Mouse (Mus musculus): ENCODE data around the gene 1700067K01Rik. TPM values are rescaled to one million over a fixed set of nuclear protein-coding genes. Genes with fewer than 3 reads are reported as not detected.

Gene 1700067K01Rik
- polyA plus RNA-seq, 1 experiment, result 0.29 TPM

GRCm38 (mm10) chr8:84012499-84013165 is 11.3 kb downstream of the 1700067K01Rik start:
- Histone ChIP-seq H3K36me3 (ENCODE audit: control insufficient read depth, insufficient read depth) (no peaks in the 10 kb centered on the region), H3K4me3 (no peak overlapping the region), H3K27me3 (ENCODE audit: control insufficient read depth, insufficient read depth, insufficient read length) (peaks cover 8% of the 10 kb centered on the region), H3ac (ENCODE audit: control insufficient read depth, insufficient read length) (no peak overlapping the region), H3K79me2 (ENCODE audit: control insufficient read depth, insufficient read depth) (no peaks in the 10 kb centered on the region), H3K4me2 (ENCODE audit: low read depth) (no peak overlapping the region)
- TF ChIP-seq REST (IDR thresholded peaks at IDR 0.05; ENCODE audit: insufficient read depth, insufficient read length) (no peak), TCF12 (IDR thresholded peaks at IDR 0.05; ENCODE audit: insufficient read depth, poor library complexity, severe bottlenecking) (no peak), CEBPB (IDR thresholded peaks at IDR 0.05; ENCODE audit: insufficient read depth, poor library complexity, severe bottlenecking) (no peak), MYOG (IDR thresholded peaks at IDR 0.05; ENCODE audit: control insufficient read depth in 1 of 3, insufficient read depth in 1 of 3, insufficient read length in 2 of 3, low read depth in 2 of 3) (no peak), POLR2A (IDR thresholded peaks at IDR 0.05; ENCODE audit: insufficient read length, low read depth) (no peak)

- Histone ChIP-seq H3K79me2 (ENCODE audit: control insufficient read depth, insufficient read depth) (no peaks in the 10 kb centered on the region), H3K27me3 (ENCODE audit: control insufficient read depth, insufficient read depth, insufficient read length) (peaks cover 8% of the 10 kb centered on the region), H3ac (ENCODE audit: control insufficient read depth, insufficient read length) (no peak overlapping the region), H3K36me3 (ENCODE audit: control insufficient read depth, insufficient read depth) (no peaks in the 10 kb centered on the region), H3K4me3 (no peak overlapping the region), H3K4me2 (ENCODE audit: low read depth) (no peak overlapping the region)
- TF ChIP-seq SRF (IDR thresholded peaks at IDR 0.05; ENCODE audit: control insufficient read depth, insufficient read length, low read depth) (no peak), MYOG (IDR thresholded peaks at IDR 0.05; ENCODE audit: control insufficient read depth in 1 of 3, insufficient read depth in 1 of 3, insufficient read length in 2 of 3, low read depth in 2 of 3) (no peak), POLR2AphosphoS2 (IDR thresholded peaks at IDR 0.05; ENCODE audit: insufficient read length, low read depth) (no peak), TCF3 (IDR thresholded peaks at IDR 0.05; ENCODE audit: insufficient read length, low read depth) (no peak), REST (IDR thresholded peaks at IDR 0.05; ENCODE audit: insufficient read depth, insufficient read length) (no peak), CEBPB (IDR thresholded peaks at IDR 0.05; ENCODE audit: insufficient read depth, poor library complexity, severe bottlenecking) (no peak), USF1 (IDR thresholded peaks at IDR 0.05; ENCODE audit: low read depth) (no peak), TCF12 (IDR thresholded peaks at IDR 0.05; ENCODE audit: insufficient read depth, poor library complexity, severe bottlenecking) (no peak), POLR2A (IDR thresholded peaks at IDR 0.05; ENCODE audit: insufficient read length, low read depth) (no peak), MYOD1 (IDR thresholded peaks at IDR 0.05; ENCODE audit: control insufficient read depth in 1 of 3, insufficient read length in 2 of 3, low read depth in 2 of 3) (no peak), E2F4 (IDR thresholded peaks at IDR 0.05; ENCODE audit: insufficient read depth) (no peak), MAX (IDR thresholded peaks at IDR 0.05; ENCODE audit: low read depth) (no peak)
These were observed 14.5 kb downstream of the 1700067K01Rik start for GRCm38 (mm10) chr8:84015833-84016232.

GRCm38 (mm10) chr8:84019738-84020137 is 18.4 kb downstream of the 1700067K01Rik start:
- Histone ChIP-seq H3K4me3 (no peak overlapping the region), H3K4me2 (ENCODE audit: low read depth) (no peak overlapping the region), H3K36me3 (ENCODE audit: control insufficient read depth, insufficient read depth) (no peaks in the 10 kb centered on the region), H3ac (ENCODE audit: control insufficient read depth, insufficient read length) (no peak overlapping the region), H3K79me2 (ENCODE audit: control insufficient read depth, insufficient read depth) (no peaks in the 10 kb centered on the region), H3K27me3 (ENCODE audit: control insufficient read depth, insufficient read depth, insufficient read length) (no peaks in the 10 kb centered on the region)
- TF ChIP-seq E2F4 (IDR thresholded peaks at IDR 0.05; ENCODE audit: insufficient read depth) (no peak), MYOD1 (IDR thresholded peaks at IDR 0.05; ENCODE audit: control insufficient read depth in 1 of 3, insufficient read length in 2 of 3, low read depth in 2 of 3) (peak in 2 of 3 experiments; percentile 14 to 32)

GRCm38 (mm10) chr8:84021096-84021495 is 19.8 kb downstream of the 1700067K01Rik start, which contains the start of gene Palm3:
Palm3 (plus strand) TSS chr8:84021471.
- H3K27me3 ChIP-seq (ENCODE audit: control insufficient read depth, insufficient read depth, insufficient read length), result no peaks in the 10 kb centered on the region
- no peak within 1 kb of the TSS for H3K4me3 ChIP-seq
- no peak within 1 kb of the TSS for H3ac ChIP-seq (ENCODE audit: control insufficient read depth, insufficient read length)
- H3K36me3 ChIP-seq (ENCODE audit: control insufficient read depth, insufficient read depth), result no peaks in the 10 kb centered on the region
- peak within 1 kb of the TSS; percentile 65 for H3K4me2 ChIP-seq (ENCODE audit: low read depth)
- no peaks in the 10 kb centered on the region for H3K79me2 ChIP-seq (ENCODE audit: control insufficient read depth, insufficient read depth)
- TF ChIP-seq REST (IDR thresholded peaks at IDR 0.05; ENCODE audit: insufficient read depth, insufficient read length), result no peak
- TF ChIP-seq POLR2A (IDR thresholded peaks at IDR 0.05; ENCODE audit: insufficient read length, low read depth), result no peak
- peak in 1 of 3 experiments; percentile 2 for TF ChIP-seq MYOD1 (IDR thresholded peaks at IDR 0.05; ENCODE audit: control insufficient read depth in 1 of 3, insufficient read length in 2 of 3, low read depth in 2 of 3)
- TF ChIP-seq TCF3 (IDR thresholded peaks at IDR 0.05; ENCODE audit: insufficient read length, low read depth), result no peak
- peak in 1 of 3 experiments; percentile 41 for TF ChIP-seq MYOG (IDR thresholded peaks at IDR 0.05; ENCODE audit: control insufficient read depth in 1 of 3, insufficient read depth in 1 of 3, insufficient read length in 2 of 3, low read depth in 2 of 3)

- no peaks in the 10 kb centered on the region for H3K36me3 ChIP-seq (ENCODE audit: control insufficient read depth, insufficient read depth)
- TF ChIP-seq REST (IDR thresholded peaks at IDR 0.05; ENCODE audit: insufficient read depth, insufficient read length) (no peak), MYOG (IDR thresholded peaks at IDR 0.05; ENCODE audit: control insufficient read depth in 1 of 3, insufficient read depth in 1 of 3, insufficient read length in 2 of 3, low read depth in 2 of 3) (peak in 1 of 3 experiments; percentile 47), MYOD1 (IDR thresholded peaks at IDR 0.05; ENCODE audit: control insufficient read depth in 1 of 3, insufficient read length in 2 of 3, low read depth in 2 of 3) (no peak), TCF3 (IDR thresholded peaks at IDR 0.05; ENCODE audit: insufficient read length, low read depth) (no peak), MAX (IDR thresholded peaks at IDR 0.05; ENCODE audit: low read depth) (no peak), USF1 (IDR thresholded peaks at IDR 0.05; ENCODE audit: low read depth) (no peak), POLR2AphosphoS2 (IDR thresholded peaks at IDR 0.05; ENCODE audit: insufficient read length, low read depth) (no peak), E2F4 (IDR thresholded peaks at IDR 0.05; ENCODE audit: insufficient read depth) (no peak), POLR2A (IDR thresholded peaks at IDR 0.05; ENCODE audit: insufficient read length, low read depth) (no peak), SRF (IDR thresholded peaks at IDR 0.05; ENCODE audit: control insufficient read depth, insufficient read length, low read depth) (no peak), TCF12 (IDR thresholded peaks at IDR 0.05; ENCODE audit: insufficient read depth, poor library complexity, severe bottlenecking) (no peak), CEBPB (IDR thresholded peaks at IDR 0.05; ENCODE audit: insufficient read depth, poor library complexity, severe bottlenecking) (peak; percentile 23; the same call in 1 of the 2 replicates)
- H3ac ChIP-seq (ENCODE audit: control insufficient read depth, insufficient read length), result no peak overlapping the region
- H3K4me3 ChIP-seq, result no peak overlapping the region
- peak overlapping the region; percentile 65 for H3K4me2 ChIP-seq (ENCODE audit: low read depth)
- H3K79me2 ChIP-seq (ENCODE audit: control insufficient read depth, insufficient read depth), result no peaks in the 10 kb centered on the region
- no peaks in the 10 kb centered on the region for H3K27me3 ChIP-seq (ENCODE audit: control insufficient read depth, insufficient read depth, insufficient read length)
These were observed 20.3 kb downstream of the 1700067K01Rik start for GRCm38 (mm10) chr8:84021569-84021968.

Measured in myocyte (in vitro differentiated cells).